Mouse (Mus musculus): ENCODE data around the gene Etfbkmt. TPM values are rescaled to one million over a fixed set of nuclear protein-coding genes. Genes with fewer than 3 reads are reported as not detected.

Gene Etfbkmt
- polyA plus RNA-seq, 1 experiment from 2014 or later = 10.2 TPM

Other genes with a start within 250 kb of the Etfbkmt start
- gene Caprin2, start 243.6 kb upstream of the Etfbkmt start, polyA plus RNA-seq (2014; fragmentation: Nextera tagmentation; extraction: Ambion mirVana) = 14.1 and 15.8 TPM in 2 replicates
- 292 and 305 TPM in 2 replicates for gene Sinhcaf, start 193.4 kb upstream of the Etfbkmt start, polyA plus RNA-seq (2014; fragmentation: Nextera tagmentation; extraction: Ambion mirVana)
- gene Dennd5b, start 38.2 kb upstream of the Etfbkmt start, polyA plus RNA-seq (2014; fragmentation: Nextera tagmentation; extraction: Ambion mirVana) = 17.5 and 19.8 TPM in 2 replicates
- gene Gm10203, start 9.7 kb upstream of the Etfbkmt start, polyA plus RNA-seq (2014; fragmentation: Nextera tagmentation; extraction: Ambion mirVana) = not detected in 2 replicates
- 57.3 and 62.9 TPM in 2 replicates for gene Amn1, start 48.9 kb downstream of the Etfbkmt start, polyA plus RNA-seq (2014; fragmentation: Nextera tagmentation; extraction: Ambion mirVana)
- 42.6 and 49.9 TPM in 2 replicates for gene Resf1, start 169.6 kb downstream of the Etfbkmt start, polyA plus RNA-seq (2014; fragmentation: Nextera tagmentation; extraction: Ambion mirVana)

Data from forebrain, embryonic 11.5 days (tissue).